Mouse (Mus musculus) cerebellum, adult 18-20 months (tissue): Measurements from ENCODE around the gene Aim2.

Experiments
- DNase-seq, 2 experiments: peaks; one replicate each; pipeline ENCODE4 v3.0.0; 2021

Gene Aim2

GRCm38 (mm10) chr1:173348527-173348926, 2.2 kb upstream of the Aim2 start:
- no peak for DNase-seq

- no peak for DNase-seq
Observed at GRCm38 (mm10) chr1:173349192-173349591, 1.5 kb upstream of the Aim2 start.

- DNase-seq: peak in 1 of 2 experiments; percentile 43
Observed at GRCm38 (mm10) chr1:173349946-173350345, 733 bp upstream of the Aim2 start.

- DNase-seq: no peak
Observed at GRCm38 (mm10) chr1:173355107-173355846, 4.6 kb downstream of the Aim2 start.

- DNase-seq: no peak
Observed at GRCm38 (mm10) chr1:173356699-173357098, 6.0 kb downstream of the Aim2 start.

- peak in 1 of 2 experiments; percentile 38 for DNase-seq
Observed at GRCm38 (mm10) chr1:173357799-173358198, 7.1 kb downstream of the Aim2 start.

GRCm38 (mm10) chr1:173359590-173360290, 9.1 kb downstream of the Aim2 start:
- peak; percentile 81 to 90 for DNase-seq

- peak in 1 of 2 experiments; percentile 26 for DNase-seq
Observed at GRCm38 (mm10) chr1:173361651-173362050, 11.0 kb downstream of the Aim2 start.

GRCm38 (mm10) chr1:173363436-173363835, 12.8 kb downstream of the Aim2 start:
- DNase-seq: peak in 1 of 2 experiments; percentile 24

GRCm38 (mm10) chr1:173364125-173364800, 13.6 kb downstream of the Aim2 start:
- DNase-seq: peak; percentile 83 to 92

- peak; percentile 85 to 92 for DNase-seq
Observed at GRCm38 (mm10) chr1:173365970-173366409, 15.3 kb downstream of the Aim2 start.

- peak in 1 of 2 experiments; percentile 50 for DNase-seq
Observed at GRCm38 (mm10) chr1:173366701-173367355, 16.1 kb downstream of the Aim2 start.

GRCm38 (mm10) chr1:173367356-173368046, 16.8 kb downstream of the Aim2 start, which contains the start of gene Cadm3:
Gene Cadm3 (minus strand): TSS chr1:173367695.
- DNase-seq: peak; percentile 87 to 91

GRCm38 (mm10) chr1:173369611-173370010, 18.9 kb downstream of the Aim2 start:
- DNase-seq: peak; percentile 57 to 68

GRCm38 (mm10) chr1:173370456-173370855, 19.8 kb downstream of the Aim2 start:
- DNase-seq: no peak

- peak; percentile 88 for DNase-seq
Observed at GRCm38 (mm10) chr1:173371586-173371985, 20.9 kb downstream of the Aim2 start.

- DNase-seq: no peak
Observed at GRCm38 (mm10) chr1:173374020-173374419, 23.3 kb downstream of the Aim2 start.

GRCm38 (mm10) chr1:173377380-173378112, 26.9 kb downstream of the Aim2 start:
- peak; percentile 88 to 90 for DNase-seq

- DNase-seq: no peak
Observed at GRCm38 (mm10) chr1:173381436-173381835, 30.8 kb downstream of the Aim2 start.

- no peak for DNase-seq
Observed at GRCm38 (mm10) chr1:173389431-173389830, 38.8 kb downstream of the Aim2 start.

GRCm38 (mm10) chr1:173389901-173390401, 39.3 kb downstream of the Aim2 start:
- peak; percentile 93 to 97 for DNase-seq
